Mouse (Mus musculus): Measurements from ENCODE around the gene Themis3.

Gene Themis3

DNA sequence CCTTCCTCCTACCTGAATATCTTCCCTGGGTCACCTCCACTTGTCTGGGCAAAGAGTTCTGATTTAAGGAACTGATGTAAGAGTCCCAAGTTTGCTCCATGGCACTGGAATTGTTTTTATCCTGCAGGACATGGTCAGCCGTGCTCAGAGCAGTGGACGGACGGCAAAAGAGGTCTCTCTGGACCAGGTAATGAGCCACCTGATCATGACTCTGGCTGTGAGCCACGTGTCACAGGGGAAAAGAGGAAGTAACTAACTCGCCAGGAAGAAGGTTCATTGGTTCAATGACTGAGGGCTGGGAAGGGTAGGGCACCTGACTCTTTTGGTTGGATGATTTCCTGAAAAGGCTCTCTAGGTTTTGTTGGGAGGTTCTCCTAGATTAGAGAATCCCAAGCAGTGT lies at the start of gene Themis3:
TSS of gene Themis3 (minus strand) at position 187 of the 400 bp plus-strand sequence.
- peak; percentile 78 for DNase-seq

DNA sequence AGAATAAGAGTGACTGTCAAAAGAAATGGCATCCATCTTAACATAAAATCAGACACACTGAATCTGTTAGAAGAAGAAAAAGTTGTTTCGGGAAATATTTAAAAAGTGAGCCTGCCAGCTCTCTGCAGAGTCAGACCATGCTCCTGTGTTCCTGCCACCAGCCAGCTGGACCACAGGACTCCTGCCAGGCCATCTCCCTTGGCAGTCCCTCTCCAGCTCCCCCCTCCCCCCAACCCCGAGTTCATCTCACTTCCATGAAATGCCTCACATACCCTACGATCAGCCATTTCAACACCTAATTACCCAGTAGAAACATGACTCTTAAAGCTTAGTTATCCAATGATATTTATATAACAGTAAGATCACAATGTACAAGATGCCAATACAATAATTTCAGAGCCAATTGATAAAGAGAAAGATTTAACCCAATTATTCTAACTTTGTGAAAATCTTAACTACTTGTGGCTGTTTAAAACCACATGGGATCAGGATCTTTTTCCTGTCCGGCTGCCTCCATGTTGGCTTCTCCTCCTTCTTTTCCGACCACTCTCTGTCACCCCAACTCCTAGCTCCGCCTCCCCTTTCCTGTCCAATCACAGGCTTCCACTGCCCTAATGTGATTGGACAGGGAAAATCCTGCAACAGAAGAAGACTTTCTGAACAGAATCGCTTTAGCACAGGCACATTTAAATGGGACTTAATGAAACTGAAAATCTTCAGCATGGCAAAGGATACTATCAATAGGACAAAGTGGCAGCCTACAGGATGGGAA lies 43.7 kb upstream of the Themis3 start:
- DNase-seq = peak; percentile 86

DNA sequence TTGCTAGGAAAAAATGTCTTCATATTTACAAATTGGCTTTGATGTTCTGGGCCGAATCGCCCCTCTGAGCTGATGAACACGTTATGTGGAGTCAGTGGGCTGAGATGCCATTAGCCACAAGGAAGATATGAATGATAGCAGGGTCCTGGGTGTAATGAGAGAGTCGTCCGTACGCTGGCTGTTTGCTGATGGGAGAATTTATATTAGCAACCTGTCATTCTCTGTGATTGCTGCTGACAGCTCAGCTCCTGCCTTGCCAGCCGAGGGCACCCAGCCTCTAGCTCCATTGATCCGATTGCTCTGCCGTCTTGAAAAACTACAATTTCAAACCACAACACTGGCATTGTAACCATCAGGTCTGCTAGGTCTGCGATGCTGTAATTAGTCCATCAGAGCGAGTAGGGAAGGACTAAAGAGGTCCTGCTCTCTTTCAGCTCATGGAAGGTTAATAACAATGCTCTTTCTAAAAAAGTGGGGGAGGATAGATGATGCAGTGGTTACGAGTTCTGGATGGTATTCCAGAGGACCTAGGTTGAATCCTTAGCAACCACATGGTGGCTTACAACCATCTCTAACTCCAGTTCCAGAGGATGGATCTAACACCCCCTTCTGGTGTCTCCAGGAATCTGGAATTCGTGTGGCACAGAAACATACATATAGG lies 25.7 kb upstream of the Themis3 start:
- DNase-seq = no peak

DNA sequence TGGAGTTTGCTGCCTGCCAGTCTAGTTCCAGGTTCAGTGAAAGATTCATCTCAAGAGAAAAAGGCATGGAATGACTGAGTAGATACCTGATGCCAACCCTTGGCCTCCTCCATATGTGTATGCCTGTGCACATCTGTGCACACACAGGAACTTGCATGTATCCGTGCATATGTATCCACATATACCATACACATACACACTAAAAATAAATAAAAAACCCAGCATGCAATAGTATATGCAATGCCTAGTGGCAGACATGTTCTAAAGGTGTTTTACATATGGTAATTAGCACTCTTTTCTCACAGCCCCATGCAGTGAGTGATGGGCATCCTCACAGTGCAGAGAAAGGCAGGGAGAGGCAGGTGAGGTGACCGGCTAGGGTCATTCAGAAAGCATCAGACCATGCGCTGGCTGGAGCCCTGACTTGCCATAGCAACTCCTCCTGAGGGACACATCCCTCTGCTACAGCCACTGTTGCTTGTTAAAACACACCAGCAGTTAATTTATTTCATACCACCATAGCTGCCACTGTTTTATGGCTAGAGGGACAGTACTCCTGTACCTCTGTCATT lies 24.9 kb upstream of the Themis3 start:
- no peak for DNase-seq

DNA sequence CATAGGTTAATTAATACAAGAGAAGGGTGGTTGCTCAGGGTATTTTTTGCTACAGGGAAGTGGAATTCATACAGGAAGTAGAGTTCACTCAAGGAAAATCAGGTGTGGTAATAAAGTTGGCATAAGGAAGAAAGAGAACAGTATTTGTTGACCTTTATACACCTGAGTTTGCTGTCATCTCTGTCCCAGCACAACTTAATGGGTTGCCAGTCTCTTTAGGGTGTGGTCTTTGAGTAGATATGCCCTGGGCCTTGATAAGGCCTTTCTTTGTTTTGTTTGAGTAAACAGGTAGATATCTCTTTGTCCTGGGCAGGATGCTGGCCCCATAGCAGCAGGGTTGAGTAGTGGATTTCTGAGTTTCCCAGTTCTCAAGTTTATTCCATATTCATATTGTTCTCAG lies 15.6 kb upstream of the Themis3 start:
- DNase-seq = peak; percentile 43

DNA sequence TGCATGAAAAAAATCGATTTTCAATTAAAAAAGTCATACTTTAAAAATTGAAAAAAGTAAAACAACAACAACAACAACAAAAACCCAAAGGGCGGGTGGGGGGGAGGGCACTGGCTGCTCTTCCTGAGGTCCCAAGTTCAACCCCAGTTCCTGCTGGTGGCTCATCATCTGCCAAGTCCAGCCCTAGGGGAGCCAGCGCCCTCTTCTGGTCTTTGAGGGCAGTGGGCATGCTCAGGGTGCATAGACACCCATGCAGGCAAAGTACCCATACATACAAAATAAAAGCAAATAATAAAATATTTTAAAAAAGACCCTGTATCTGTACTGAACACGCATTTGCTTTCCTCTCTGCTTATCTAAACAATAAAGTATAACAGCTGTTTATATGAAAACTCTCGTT lies 10.5 kb upstream of the Themis3 start:
- DNase-seq = peak; percentile 66

DNA sequence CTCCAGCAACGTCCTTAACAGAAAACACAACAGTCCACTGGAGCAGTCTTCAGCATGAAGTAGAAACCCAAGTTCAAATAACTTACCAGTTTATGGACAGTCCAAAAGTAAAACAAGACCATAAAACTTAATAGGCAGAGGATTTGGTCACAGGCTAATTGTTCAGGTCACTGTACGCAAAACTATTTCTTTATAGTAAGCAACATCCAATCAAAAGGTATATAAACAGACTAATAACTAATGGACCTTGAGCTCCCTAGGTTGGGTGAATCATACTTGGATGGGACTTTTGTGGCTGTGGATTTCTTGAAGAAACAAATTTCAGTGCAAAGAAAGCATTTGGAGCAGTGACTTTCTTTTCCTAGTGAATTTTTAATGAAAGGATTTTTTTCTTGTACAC lies 6.8 kb upstream of the Themis3 start:
- DNase-seq = peak; percentile 12

DNA sequence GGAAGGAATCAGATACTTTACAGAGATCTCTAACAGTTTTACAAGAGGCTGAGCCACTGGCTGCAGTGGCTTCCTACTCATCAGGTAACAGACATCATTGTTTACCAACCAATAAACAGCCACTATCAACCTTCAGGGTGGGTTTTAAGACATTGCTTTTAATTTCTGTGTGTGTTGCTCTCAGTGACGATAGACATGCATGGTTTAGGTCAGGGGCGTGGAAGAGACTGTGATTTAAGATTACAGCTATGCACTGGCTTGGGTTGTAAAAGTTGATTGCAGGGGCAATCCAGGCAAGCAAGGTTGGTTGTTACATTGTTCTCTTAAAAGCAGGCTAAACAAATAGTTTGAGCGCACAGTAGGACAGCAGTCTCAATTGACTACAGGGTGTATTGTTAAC lies 1.4 kb upstream of the Themis3 start:
- peak; percentile 33 for DNase-seq

DNA sequence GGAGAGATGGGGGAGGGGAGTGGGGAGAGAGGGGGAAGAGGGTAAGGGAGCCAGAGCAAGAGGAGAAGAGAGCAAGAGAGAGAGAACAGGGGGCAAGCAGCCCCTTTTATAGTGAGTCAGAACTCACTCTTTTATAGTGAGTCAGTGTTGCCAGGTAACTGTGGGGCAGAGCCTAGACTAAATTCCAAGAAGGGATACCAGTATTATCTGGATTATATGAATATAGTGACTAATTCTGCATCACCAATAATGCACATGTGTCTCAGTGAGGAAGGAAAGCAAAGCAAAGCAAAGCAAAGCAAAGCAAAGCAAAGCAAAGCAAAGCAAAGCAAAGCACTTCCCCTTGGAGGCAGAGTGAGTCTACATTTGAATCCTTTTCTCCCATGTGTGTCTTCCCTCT lies 835 bp upstream of the Themis3 start:
- peak; percentile 6 for DNase-seq

DNA sequence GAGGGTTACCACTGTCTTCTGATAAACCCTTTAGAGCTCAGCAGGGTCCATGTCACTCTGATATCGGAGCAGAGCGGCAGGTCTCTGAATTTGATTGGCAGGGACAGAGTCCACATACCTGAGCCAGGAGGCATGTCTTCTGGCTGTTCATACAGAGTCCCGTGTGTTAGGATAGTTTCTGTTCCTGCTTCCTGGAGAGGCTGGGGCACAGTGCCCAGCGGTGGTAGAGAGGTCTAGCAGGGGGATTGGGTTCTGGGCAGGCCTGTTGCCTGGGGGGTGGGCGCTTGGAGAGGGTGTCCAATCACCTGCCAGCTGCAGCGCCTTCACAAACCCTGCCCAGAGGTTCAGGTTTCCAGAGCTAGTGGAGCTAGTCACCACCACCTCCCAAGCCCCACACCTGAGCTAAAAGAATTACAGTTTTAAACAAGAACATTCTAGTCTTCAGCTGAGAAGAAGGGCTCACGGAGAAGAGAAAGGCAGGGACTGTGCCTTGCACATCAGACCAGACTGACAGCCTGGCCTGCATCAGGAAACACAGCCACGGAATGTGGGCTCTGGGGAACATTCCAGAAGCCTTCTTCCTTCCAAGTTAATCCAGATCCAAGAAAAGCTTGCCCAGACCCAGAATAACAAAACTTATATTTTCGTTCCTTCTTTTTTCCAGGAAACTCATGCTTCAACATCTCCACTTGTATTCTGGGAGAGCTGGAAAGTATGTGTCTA lies 3.9 kb downstream of the Themis3 start:
- peak; percentile 89 for DNase-seq

DNA sequence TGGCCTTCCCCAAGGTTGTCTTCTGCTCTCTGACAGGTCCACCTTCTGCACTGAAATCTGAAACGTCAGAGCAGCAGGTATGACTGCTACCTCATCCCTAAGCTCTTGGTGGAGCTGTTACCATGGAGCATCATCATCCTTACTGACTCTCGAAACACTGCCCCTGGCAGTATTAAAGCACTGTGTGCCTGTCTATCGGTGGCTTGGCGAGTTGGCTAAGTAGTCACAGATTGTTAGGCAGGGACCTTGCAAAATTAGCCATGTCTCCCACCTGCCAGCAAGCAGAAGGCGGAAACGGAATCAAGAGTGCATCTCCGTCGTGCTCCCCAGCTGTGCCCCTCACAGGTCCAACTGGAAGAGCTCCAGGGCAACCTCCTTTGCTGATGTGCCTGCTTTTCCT lies 4.6 kb downstream of the Themis3 start:
- peak; percentile 82 for DNase-seq

DNA sequence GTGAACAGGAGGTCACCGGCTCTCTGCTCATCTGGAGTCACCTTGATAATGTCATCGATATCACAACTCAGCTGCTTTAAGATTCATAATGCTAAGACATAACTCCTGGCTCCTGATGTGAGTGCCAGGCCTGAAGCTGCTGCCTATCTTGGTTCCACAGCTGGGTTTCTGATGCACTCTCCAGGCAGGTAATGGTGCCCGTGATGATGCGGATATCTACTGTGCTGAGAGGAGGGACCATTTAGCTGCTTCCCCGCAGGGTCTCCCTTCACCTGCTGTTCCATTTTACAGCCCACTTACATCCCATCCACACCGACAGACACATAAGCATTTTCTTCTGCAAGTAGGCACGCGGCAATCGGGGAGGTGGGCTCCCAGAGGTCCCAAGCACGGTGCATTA lies 7.7 kb downstream of the Themis3 start:
- DNase-seq = peak; percentile 72

DNA sequence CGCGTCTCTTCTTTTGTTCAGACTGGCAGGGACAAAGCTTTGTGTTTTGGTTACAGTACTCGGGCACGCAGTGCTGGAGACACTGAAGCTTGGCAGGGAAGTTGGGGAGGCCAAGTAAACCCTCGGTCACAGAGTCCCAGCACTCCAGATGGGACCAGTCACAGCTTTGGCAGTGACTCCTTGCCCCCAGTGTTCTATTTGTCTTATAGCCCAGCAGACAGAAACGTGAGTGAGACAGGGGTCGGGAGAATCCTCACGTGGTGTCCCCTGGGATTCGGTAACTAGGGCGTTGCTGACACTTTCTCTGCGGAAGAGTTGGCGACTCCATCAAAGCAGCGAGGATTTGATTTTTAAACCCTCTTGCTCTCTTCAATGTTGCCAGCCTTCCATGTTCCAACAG lies 8.3 kb downstream of the Themis3 start:
- no peak for DNase-seq

DNA sequence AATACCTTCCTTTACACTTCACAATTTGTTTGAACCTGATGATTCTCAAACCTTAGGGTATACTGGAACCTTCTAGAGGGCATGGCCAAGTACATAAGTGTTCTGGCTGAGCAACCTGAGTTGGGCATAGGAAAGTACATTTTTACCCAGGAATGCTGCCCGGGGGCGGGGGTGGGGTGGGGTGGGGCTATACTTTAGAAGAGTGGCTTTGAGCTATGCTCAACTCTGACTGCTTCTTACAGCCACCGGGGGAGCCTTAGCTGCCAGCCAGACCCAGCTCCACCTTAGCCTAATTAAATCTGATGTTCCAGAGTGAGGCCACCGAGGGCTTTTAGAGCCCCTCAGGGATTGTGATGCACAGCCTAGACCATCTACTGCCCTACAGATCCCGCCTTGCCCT lies 13.4 kb downstream of the Themis3 start:
- peak; percentile 64 for DNase-seq

DNA sequence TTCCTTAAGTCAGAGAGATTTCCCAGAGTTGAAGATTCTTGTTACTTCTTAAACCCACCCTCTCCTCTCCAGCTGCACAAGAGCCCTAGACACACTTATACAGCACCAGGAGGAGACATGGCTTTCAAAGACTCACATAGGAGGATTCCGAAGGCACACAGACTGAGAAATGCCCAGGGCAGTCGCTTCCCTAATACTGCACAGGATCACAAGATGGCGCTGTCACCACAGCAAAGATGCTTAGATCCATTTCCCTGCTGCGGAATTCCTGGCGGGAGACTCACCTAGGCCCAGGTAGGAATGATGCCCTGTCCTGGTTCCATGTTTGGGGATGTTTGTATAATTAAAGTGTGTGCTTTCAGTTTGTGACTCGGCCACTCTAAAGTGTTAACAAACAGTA lies 16.4 kb downstream of the Themis3 start:
- no peak for DNase-seq

DNA sequence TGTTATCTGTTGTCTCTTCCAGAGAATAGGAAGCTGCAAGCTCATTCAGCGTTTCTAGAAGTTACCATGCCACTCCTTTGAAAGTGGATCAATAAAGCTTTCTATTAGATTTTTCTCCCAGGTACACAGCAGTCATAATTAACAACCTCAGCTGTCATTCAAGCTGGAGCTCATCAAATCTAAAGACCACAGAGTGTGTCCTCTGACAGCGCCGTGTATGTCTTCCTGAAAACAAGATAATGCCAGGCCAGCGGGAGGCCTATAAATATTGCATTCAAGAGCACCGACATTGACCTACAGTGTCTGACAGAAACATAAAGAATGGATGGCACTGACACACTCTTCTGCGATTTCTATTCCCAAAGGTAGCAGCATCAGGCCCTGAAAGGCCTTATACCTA lies 16.9 kb downstream of the Themis3 start:
- DNase-seq = no peak

DNA sequence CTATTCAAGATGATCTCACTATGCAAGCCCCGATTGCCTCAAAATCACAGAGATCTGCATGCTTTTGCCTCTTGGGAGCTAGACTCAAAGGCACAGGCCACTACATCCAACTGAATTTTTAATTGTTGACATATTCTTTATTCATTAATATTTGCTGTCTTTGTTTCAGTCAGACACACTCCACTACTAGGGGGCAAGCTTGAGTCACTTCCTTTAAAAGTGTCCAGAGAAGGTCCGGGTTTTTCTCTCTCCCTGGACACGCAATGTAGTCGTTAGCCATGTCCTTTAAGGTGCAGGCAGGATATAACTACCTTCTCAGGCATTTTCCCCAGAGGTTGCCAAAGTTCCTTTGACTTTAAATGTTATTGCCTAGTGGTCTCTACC lies 21.8 kb downstream of the Themis3 start:
- DNase-seq = peak; percentile 33

DNA sequence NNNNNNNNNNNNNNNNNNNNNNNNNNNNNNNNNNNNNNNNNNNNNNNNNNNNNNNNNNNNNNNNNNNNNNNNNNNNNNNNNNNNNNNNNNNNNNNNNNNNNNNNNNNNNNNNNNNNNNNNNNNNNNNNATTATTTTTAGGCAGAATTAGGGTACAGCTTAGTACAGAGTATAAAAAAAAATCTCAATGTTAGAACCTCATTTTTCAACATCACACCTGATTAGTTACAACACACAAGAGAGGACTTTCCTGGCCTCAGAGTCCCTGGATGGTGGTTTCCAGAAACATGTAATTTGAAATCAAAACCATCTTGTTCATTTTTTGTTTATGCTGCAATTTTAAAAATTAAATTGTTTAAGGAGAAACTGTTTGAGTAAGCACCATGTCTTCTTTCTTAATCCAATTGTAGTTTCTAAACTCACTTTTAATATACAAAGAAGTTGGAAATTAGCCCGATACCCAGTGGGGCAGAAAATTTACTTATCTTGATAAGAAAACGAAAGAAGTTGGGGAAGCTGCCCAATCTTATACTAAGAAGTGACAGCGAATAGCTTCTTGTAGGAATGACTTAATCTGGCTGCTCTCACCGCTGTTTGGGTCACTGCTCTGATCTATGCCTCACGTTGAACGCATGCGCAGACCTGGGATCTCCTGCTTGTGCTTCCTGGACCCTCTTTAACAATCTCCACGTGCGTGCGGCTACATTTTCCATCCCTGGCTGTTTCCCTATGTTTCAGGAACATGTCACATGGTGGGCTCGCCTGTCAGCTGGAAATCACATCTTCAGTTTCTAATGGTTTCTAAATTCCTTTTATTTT lies 22.4 kb downstream of the Themis3 start:
- no peak for DNase-seq

DNA sequence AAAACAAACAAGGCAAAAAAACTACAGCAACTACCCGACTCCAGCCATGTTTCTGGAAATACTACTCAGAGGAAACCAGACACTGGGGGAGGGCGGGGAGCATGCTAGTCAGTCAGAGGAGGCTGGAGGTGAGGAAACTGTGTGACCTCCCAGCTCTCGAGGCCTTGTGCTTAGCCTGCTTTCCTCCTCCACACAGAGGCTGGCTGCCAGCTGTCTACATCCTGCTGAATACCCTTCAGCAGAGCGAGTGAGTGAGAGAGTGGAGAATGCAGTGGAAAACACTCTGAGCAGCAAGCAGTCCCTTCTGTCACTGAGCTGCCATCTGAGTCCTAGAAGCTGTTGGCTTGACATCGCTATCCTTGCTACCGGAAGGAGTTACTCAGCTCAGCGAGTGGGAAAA lies 30.2 kb downstream of the Themis3 start:
- peak; percentile 55 for DNase-seq

DNA sequence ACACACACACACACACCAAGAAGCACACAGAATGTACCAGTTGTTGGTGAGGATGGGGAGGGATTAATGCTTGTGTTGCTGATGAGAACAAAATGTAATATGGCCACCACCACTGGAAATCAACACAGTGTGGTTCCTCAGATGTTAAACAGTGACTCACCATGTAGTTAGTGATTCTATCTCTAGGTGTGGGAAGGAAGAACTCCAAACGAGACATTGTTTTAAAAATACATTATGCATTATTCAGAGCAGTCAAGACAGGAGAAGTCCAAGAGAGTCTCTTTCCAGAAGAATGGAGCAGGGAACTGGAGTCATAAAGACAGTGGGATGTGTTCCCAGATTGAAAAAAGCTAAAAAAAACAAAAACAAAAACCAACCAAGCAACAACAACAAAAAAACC lies 30.9 kb downstream of the Themis3 start:
- DNase-seq = peak; percentile 5

DNA sequence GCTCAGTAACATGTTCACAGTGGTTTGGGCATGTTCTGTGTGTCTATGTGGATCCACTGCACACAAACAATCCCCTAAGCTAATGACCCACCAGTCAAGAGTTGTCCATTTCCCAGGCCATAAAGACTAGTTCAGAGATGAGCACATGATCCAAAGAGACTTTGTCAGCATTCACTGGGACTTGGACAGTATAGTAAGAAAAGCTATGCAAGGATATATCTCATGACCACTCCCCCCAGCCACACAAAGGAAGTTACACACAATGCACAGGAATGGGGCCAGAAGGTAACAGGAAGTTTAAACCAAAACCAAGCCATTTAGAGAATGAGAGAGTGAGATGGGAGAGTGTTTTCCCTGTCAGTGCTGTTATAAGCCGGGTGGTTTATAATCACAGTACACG lies 33.0 kb downstream of the Themis3 start:
- DNase-seq = peak; percentile 88

DNA sequence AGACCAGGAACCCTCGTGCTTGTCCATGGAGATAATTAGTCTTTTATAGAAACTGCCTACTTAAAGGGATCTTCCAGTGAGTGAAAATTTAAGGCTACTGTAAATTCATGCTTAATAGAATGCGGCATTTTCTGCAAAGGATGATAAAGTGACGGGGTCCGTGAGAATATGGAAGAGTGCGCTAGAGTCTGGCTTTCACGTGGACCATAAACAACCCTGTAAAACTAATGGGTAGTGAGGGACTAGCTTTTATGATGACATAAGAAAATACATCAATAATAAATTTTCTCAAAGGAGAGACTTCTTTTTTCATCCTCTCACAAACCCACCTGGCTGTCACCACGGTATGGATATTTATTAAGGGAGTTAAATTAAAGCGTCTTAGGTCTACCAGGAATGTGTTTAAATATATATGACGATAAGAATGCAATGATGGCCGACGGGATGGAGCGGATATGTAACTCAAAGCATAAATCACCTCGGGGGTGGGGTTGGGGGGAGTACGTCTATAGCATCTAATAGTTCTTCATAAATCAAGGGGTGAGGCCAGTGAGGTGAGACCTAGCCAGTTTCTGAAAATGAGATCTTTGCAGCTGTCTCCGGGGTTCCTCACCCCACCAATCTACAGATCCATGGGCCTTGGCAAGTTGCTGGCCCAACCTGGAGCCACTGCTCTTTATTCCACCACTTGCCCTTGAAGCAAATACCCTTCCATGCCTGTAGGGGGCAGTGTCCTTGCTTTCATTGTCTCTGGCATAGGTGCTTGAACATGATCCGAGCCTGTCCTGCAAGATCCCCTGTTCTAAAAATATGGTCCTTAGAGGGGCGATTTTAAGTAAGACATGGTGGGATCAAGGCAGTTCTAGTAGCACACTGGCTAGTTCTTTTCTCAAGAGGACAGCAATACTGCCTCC lies 35.8 kb downstream of the Themis3 start:
- peak; percentile 87 for DNase-seq
